Mouse (Mus musculus): Measurements from ENCODE around the gene Hnrnpd.

The Hnrnpd gene

GRCm38 (mm10) chr5:99959960-99960359 lies 18.8 kb downstream of the Hnrnpd start:
- no peak for DNase-seq (ENCODE audit: extremely low read depth, low read depth)

GRCm38 (mm10) chr5:99959236-99959936 lies 19.4 kb downstream of the Hnrnpd start:
- DNase-seq (ENCODE audit: extremely low read depth, low read depth) = no peak

GRCm38 (mm10) chr5:99958666-99959065 lies 20.1 kb downstream of the Hnrnpd start:
- no peak for DNase-seq (ENCODE audit: extremely low read depth, low read depth)

- DNase-seq (ENCODE audit: extremely low read depth, low read depth) = no peak
Measured at GRCm38 (mm10) chr5:99953883-99954282, 24.9 kb downstream of the Hnrnpd start.

- DNase-seq (ENCODE audit: extremely low read depth, low read depth) = no peak
Measured at GRCm38 (mm10) chr5:99952513-99952912, 26.2 kb downstream of the Hnrnpd start.

- DNase-seq (ENCODE audit: extremely low read depth, low read depth) = no peak
Measured at GRCm38 (mm10) chr5:99941776-99942502, 36.8 kb downstream of the Hnrnpd start.

- no peak for DNase-seq (ENCODE audit: extremely low read depth, low read depth)
Measured at GRCm38 (mm10) chr5:99941273-99941672, 37.5 kb downstream of the Hnrnpd start.

- no peak for DNase-seq (ENCODE audit: extremely low read depth, low read depth)
Measured at GRCm38 (mm10) chr5:99939440-99939839, 39.3 kb downstream of the Hnrnpd start.

GRCm38 (mm10) chr5:99931910-99932309 lies 46.8 kb downstream of the Hnrnpd start:
- no peak for DNase-seq (ENCODE audit: extremely low read depth, low read depth)

- DNase-seq (ENCODE audit: extremely low read depth, low read depth) = peak; percentile 50
Measured at GRCm38 (mm10) chr5:99927951-99928350, 50.8 kb downstream of the Hnrnpd start.

GRCm38 (mm10) chr5:99922033-99922432 lies 56.7 kb downstream of the Hnrnpd start:
- DNase-seq (ENCODE audit: extremely low read depth, low read depth) = peak; percentile 2

- no peak for DNase-seq (ENCODE audit: extremely low read depth, low read depth)
Measured at GRCm38 (mm10) chr5:99915494-99915893, 63.2 kb downstream of the Hnrnpd start.

GRCm38 (mm10) chr5:99906181-99906956 lies 72.4 kb downstream of the Hnrnpd start, which contains the start of gene Vamp9:
Gene Vamp9, plus strand, starts transcription at chr5:99906254.
- no peak for DNase-seq (ENCODE audit: extremely low read depth, low read depth)
